Mouse (Mus musculus): ENCODE measurements at regions not wholly inside any gene's neighbourhood (a gene's known extent, or its start where the extent isn't known, plus 50 kb on each side); places are given as distances from the start of the nearest gene placed in this dataset.

- Histone ChIP-seq H3K27ac (ENCODE audit: low read length) (peak overlapping the region; percentile 16; the same call in 1 of the 2 replicates), H3K4me3 (ENCODE audit: low read length) (no peak overlapping the region)
- ATAC-seq (ENCODE audit: low FRiP score, low TSS enrichment) = peak; percentile 88
Observed at GRCm38 (mm10) chr9:115661834-115662425, 247.3 kb upstream of the Gadl1 start.

GRCm38 (mm10) chr9:115665337-115666004 lies 243.8 kb upstream of the Gadl1 start:
- Histone ChIP-seq H3K27me3 (ENCODE audit: insufficient read depth, low read length) (no peaks in the 10 kb centered on the region), H3K9me3 (ENCODE audit: low read length) (no peaks in the 10 kb centered on the region), H3K27ac (ENCODE audit: low read length) (peak overlapping the region; percentile 44; the same call in 1 of the 2 replicates), H3K4me2 (replicated peaks; ENCODE audit: low read depth, low read length) (no peak overlapping the region), H3K4me3 (ENCODE audit: low read length) (no peak overlapping the region), H3K4me1 (ENCODE audit: insufficient read depth, low read length) (peaks cover 12% of the 10 kb centered on the region; the same call in 1 of the 2 replicates), H3K36me3 (ENCODE audit: insufficient read depth, low read length) (no peaks in the 10 kb centered on the region), H3K9ac (replicated peaks; ENCODE audit: low read length) (no peak overlapping the region)
- WGBS = 22% methylated on average over 5 of the region's 5 CpGs
- peak; percentile 78 for ATAC-seq (ENCODE audit: low FRiP score, low TSS enrichment)

More at GRCm38 (mm10) chr9:115661834-115662425, 247.3 kb upstream of the Gadl1 start:
- 82% methylated on average over 5 of the region's 5 CpGs for WGBS
- no peaks in the 10 kb centered on the region for H3K27me3 ChIP-seq (ENCODE audit: insufficient read depth, low read length)
- no peaks in the 10 kb centered on the region for H3K36me3 ChIP-seq (ENCODE audit: insufficient read depth, low read length)
- H3K4me1 ChIP-seq (ENCODE audit: insufficient read depth, low read length) = peaks cover 10% of the 10 kb centered on the region; the same call in 1 of the 2 replicates
- peaks cover 4% of the 10 kb centered on the region; the same call in 1 of the 2 replicates for H3K9me3 ChIP-seq (ENCODE audit: low read length)
- no peak overlapping the region for H3K4me2 ChIP-seq (replicated peaks; ENCODE audit: low read depth, low read length)
- H3K9ac ChIP-seq (replicated peaks; ENCODE audit: low read length) = no peak overlapping the region

GRCm38 (mm10) chr9:115666530-115666929 lies 242.7 kb upstream of the Gadl1 start:
- ATAC-seq (ENCODE audit: low FRiP score, low TSS enrichment) = no peak
- no peak overlapping the region for H3K27ac ChIP-seq (ENCODE audit: low read length)

GRCm38 (mm10) chr9:115680703-115681576 lies 228.3 kb upstream of the Gadl1 start:
- Histone ChIP-seq H3K4me2 (replicated peaks; ENCODE audit: low read depth, low read length) (no peak overlapping the region), H3K27ac (ENCODE audit: low read length) (no peak overlapping the region), H3K36me3 (ENCODE audit: insufficient read depth, low read length) (no peaks in the 10 kb centered on the region), H3K9ac (replicated peaks; ENCODE audit: low read length) (no peak overlapping the region), H3K9me3 (ENCODE audit: low read length) (no peaks in the 10 kb centered on the region), H3K27me3 (ENCODE audit: insufficient read depth, low read length) (no peaks in the 10 kb centered on the region), H3K4me3 (ENCODE audit: low read length) (no peak overlapping the region), H3K4me1 (ENCODE audit: insufficient read depth, low read length) (peaks cover 11% of the 10 kb centered on the region)
- no peak for ATAC-seq (ENCODE audit: low FRiP score, low TSS enrichment)
- 64% methylated on average over 9 of the region's 9 CpGs for WGBS

More at GRCm38 (mm10) chr9:115666530-115666929, 242.7 kb upstream of the Gadl1 start:
- Histone ChIP-seq H3K36me3 (ENCODE audit: insufficient read depth, low read length) (no peaks in the 10 kb centered on the region), H3K4me3 (ENCODE audit: low read length) (no peak overlapping the region), H3K27me3 (ENCODE audit: insufficient read depth, low read length) (no peaks in the 10 kb centered on the region), H3K9me3 (ENCODE audit: low read length) (no peaks in the 10 kb centered on the region), H3K4me1 (ENCODE audit: insufficient read depth, low read length) (peaks cover 12% of the 10 kb centered on the region; the same call in 1 of the 2 replicates), H3K4me2 (replicated peaks; ENCODE audit: low read depth, low read length) (no peak overlapping the region), H3K9ac (replicated peaks; ENCODE audit: low read length) (no peak overlapping the region)
- 88% methylated on average over 3 of the region's 3 CpGs for WGBS

- H3K36me3 ChIP-seq (ENCODE audit: insufficient read depth, low read length) = no peaks in the 10 kb centered on the region
- no peak overlapping the region for H3K27ac ChIP-seq (ENCODE audit: low read length)
- no peak overlapping the region for H3K4me2 ChIP-seq (replicated peaks; ENCODE audit: low read depth, low read length)
- ATAC-seq (ENCODE audit: low FRiP score, low TSS enrichment) = no peak
- no peak overlapping the region for H3K4me3 ChIP-seq (ENCODE audit: low read length)
- H3K27me3 ChIP-seq (ENCODE audit: insufficient read depth, low read length) = no peaks in the 10 kb centered on the region
- no peaks in the 10 kb centered on the region for H3K9me3 ChIP-seq (ENCODE audit: low read length)
- WGBS = 50% methylated on average over 9 of the region's 9 CpGs
- no peak overlapping the region for H3K9ac ChIP-seq (replicated peaks; ENCODE audit: low read length)
- H3K4me1 ChIP-seq (ENCODE audit: insufficient read depth, low read length) = peaks cover 11% of the 10 kb centered on the region
Observed at GRCm38 (mm10) chr9:115681841-115682240, 227.4 kb upstream of the Gadl1 start.

GRCm38 (mm10) chr9:115683951-115684350 lies 225.3 kb upstream of the Gadl1 start:
- ATAC-seq (ENCODE audit: low FRiP score, low TSS enrichment) = no peak
- H3K27ac ChIP-seq (ENCODE audit: low read length) = no peak overlapping the region
- no peak overlapping the region for H3K4me2 ChIP-seq (replicated peaks; ENCODE audit: low read depth, low read length)
- H3K9me3 ChIP-seq (ENCODE audit: low read length) = no peaks in the 10 kb centered on the region
- no peaks in the 10 kb centered on the region for H3K27me3 ChIP-seq (ENCODE audit: insufficient read depth, low read length)
- peaks cover 11% of the 10 kb centered on the region for H3K4me1 ChIP-seq (ENCODE audit: insufficient read depth, low read length)
- no peaks in the 10 kb centered on the region for H3K36me3 ChIP-seq (ENCODE audit: insufficient read depth, low read length)
- no peak overlapping the region for H3K9ac ChIP-seq (replicated peaks; ENCODE audit: low read length)
- no peak overlapping the region for H3K4me3 ChIP-seq (ENCODE audit: low read length)

GRCm38 (mm10) chr9:115686605-115687004 lies 222.7 kb upstream of the Gadl1 start:
- Histone ChIP-seq H3K4me2 (replicated peaks; ENCODE audit: low read depth, low read length) (no peak overlapping the region), H3K9ac (replicated peaks; ENCODE audit: low read length) (no peak overlapping the region), H3K27ac (ENCODE audit: low read length) (no peak overlapping the region), H3K4me1 (ENCODE audit: insufficient read depth, low read length) (peaks cover 8% of the 10 kb centered on the region), H3K4me3 (ENCODE audit: low read length) (no peak overlapping the region), H3K9me3 (ENCODE audit: low read length) (no peaks in the 10 kb centered on the region), H3K27me3 (ENCODE audit: insufficient read depth, low read length) (no peaks in the 10 kb centered on the region), H3K36me3 (ENCODE audit: insufficient read depth, low read length) (no peaks in the 10 kb centered on the region)
- no peak for ATAC-seq (ENCODE audit: low FRiP score, low TSS enrichment)
- WGBS = 93% methylated on average over 5 of the region's 5 CpGs

GRCm38 (mm10) chr9:115692837-115693236 lies 216.4 kb upstream of the Gadl1 start:
- H3K27ac ChIP-seq (ENCODE audit: low read length) = no peak overlapping the region
- no peak overlapping the region for H3K4me3 ChIP-seq (ENCODE audit: low read length)
- WGBS = 62% methylated on average over 2 of the region's 2 CpGs
- no peaks in the 10 kb centered on the region for H3K27me3 ChIP-seq (ENCODE audit: insufficient read depth, low read length)
- H3K4me1 ChIP-seq (ENCODE audit: insufficient read depth, low read length) = no peaks in the 10 kb centered on the region
- no peak overlapping the region for H3K9ac ChIP-seq (replicated peaks; ENCODE audit: low read length)
- ATAC-seq (ENCODE audit: low FRiP score, low TSS enrichment) = no peak
- H3K4me2 ChIP-seq (replicated peaks; ENCODE audit: low read depth, low read length) = no peak overlapping the region
- no peaks in the 10 kb centered on the region for H3K9me3 ChIP-seq (ENCODE audit: low read length)
- H3K36me3 ChIP-seq (ENCODE audit: insufficient read depth, low read length) = no peaks in the 10 kb centered on the region

GRCm38 (mm10) chr9:115703791-115704190 lies 205.5 kb upstream of the Gadl1 start:
- Histone ChIP-seq H3K27me3 (ENCODE audit: insufficient read depth, low read length) (no peaks in the 10 kb centered on the region), H3K4me2 (replicated peaks; ENCODE audit: low read depth, low read length) (no peak overlapping the region), H3K27ac (ENCODE audit: low read length) (no peak overlapping the region), H3K4me3 (ENCODE audit: low read length) (no peak overlapping the region), H3K36me3 (ENCODE audit: insufficient read depth, low read length) (no peaks in the 10 kb centered on the region), H3K9me3 (ENCODE audit: low read length) (no peaks in the 10 kb centered on the region), H3K9ac (replicated peaks; ENCODE audit: low read length) (no peak overlapping the region), H3K4me1 (ENCODE audit: insufficient read depth, low read length) (peaks cover 1% of the 10 kb centered on the region; the same call in 1 of the 2 replicates)
- 92% methylated on average over 7 of the region's 7 CpGs for WGBS
- ATAC-seq (ENCODE audit: low FRiP score, low TSS enrichment) = no peak

All from kidney, embryonic 16.5 days (tissue).